Mouse (Mus musculus) adrenal gland (tissue): ENCODE results near the gene Tmem72.

Experiments used
- intact Hi-C: fragments of 180-260 bp; cut with DNase I; formaldehyde crosslinking; loops from one replicate; pipeline ENCODE4 v1.15.1; 2025

Gene Tmem72

GRCm38 (mm10) chr6:116679563-116680288 is 37.0 kb downstream of the Tmem72 start:
- intact Hi-C loops = no loop called here

- intact Hi-C loops = no loop called here
Measured at GRCm38 (mm10) chr6:116677321-116677720, 39.4 kb downstream of the Tmem72 start.

- intact Hi-C loops = no loop called here
Measured at GRCm38 (mm10) chr6:116676355-116676913, 40.3 kb downstream of the Tmem72 start.

- intact Hi-C loops = no loop called here
Measured at GRCm38 (mm10) chr6:116674283-116674886, 42.3 kb downstream of the Tmem72 start.

GRCm38 (mm10) chr6:116673471-116674282 is 43.0 kb downstream of the Tmem72 start, which contains the start of gene Rassf4:
Rassf4 (minus strand) TSS chr6:116673952.
- intact Hi-C loops = no loop called here

GRCm38 (mm10) chr6:116672349-116672748 is 44.4 kb downstream of the Tmem72 start:
- intact Hi-C loops = no loop called here

GRCm38 (mm10) chr6:116671768-116672167 is 44.9 kb downstream of the Tmem72 start:
- intact Hi-C loops = no loop called here

- intact Hi-C loops = no loop called here
Measured at GRCm38 (mm10) chr6:116671031-116671430, 45.7 kb downstream of the Tmem72 start.

GRCm38 (mm10) chr6:116670144-116670543 is 46.6 kb downstream of the Tmem72 start:
- intact Hi-C loops = no loop called here

GRCm38 (mm10) chr6:116668682-116669470 is 47.8 kb downstream of the Tmem72 start:
- intact Hi-C loops = no loop called here

- intact Hi-C loops = no loop called here
Measured at GRCm38 (mm10) chr6:116667382-116667781, 49.3 kb downstream of the Tmem72 start.

- intact Hi-C loops = no loop called here
Measured at GRCm38 (mm10) chr6:116666892-116667291, 49.8 kb downstream of the Tmem72 start.

GRCm38 (mm10) chr6:116666085-116666750 is 50.5 kb downstream of the Tmem72 start:
- intact Hi-C loops = no loop called here

- intact Hi-C loops = no loop called here
Measured at GRCm38 (mm10) chr6:116664830-116665229, 51.9 kb downstream of the Tmem72 start.

- intact Hi-C loops = no loop called here
Measured at GRCm38 (mm10) chr6:116664031-116664430, 52.7 kb downstream of the Tmem72 start.

GRCm38 (mm10) chr6:116663364-116663763 is 53.3 kb downstream of the Tmem72 start:
- intact Hi-C loops = no loop called here

GRCm38 (mm10) chr6:116653684-116654454 is 62.8 kb downstream of the Tmem72 start:
- intact Hi-C loops = loop anchor here (5.0 kb wide), 2 partner anchors 43 to 113 kb away; no protein-coding TSS in a partner anchor

GRCm38 (mm10) chr6:116653191-116653590 is 63.5 kb downstream of the Tmem72 start:
- intact Hi-C loops = loop anchor here (5.0 kb wide), 2 partner anchors 44 to 114 kb away; no protein-coding TSS in a partner anchor

GRCm38 (mm10) chr6:116651437-116652118 is 65.1 kb downstream of the Tmem72 start:
- intact Hi-C loops = loop anchor here (5.0 kb wide), 2 partner anchors 46 to 116 kb away; no protein-coding TSS in a partner anchor
